In genomic region chr15:4561431-4561970, GRCm38 (mm10) we compare ENCODE assay signal across 10 mouse cellular contexts.
DNase-seq lines count a peak whose midpoint lies in the region; ATAC-seq and TF ChIP-seq lines count a peak whose summit lies in the region.
"Had no signal": no experiment of that assay in that cellular context is flagged by ENCODE, and none has a peak within 500 bp of the region (broad histone marks: within the 10 kb centered on the region; RNA-seq: fewer than 3 reads in every experiment).

No protein-coding gene starts in this region.

- no peak for DNase-seq in layer of hippocampus, adult 2 months (ENCODE audit: low spot score in 2 of 2)
- no peak for DNase-seq in layer of hippocampus, adult 9-11 months
- peak; percentile 51 for DNase-seq in adrenal gland, postnatal 14 days
- peak; percentile 44 for DNase-seq in gastrocnemius, adult 18-20 months (ENCODE audit: low spot score)
- peak; percentile 10 to 21 for DNase-seq in kidney, postnatal 4 days
- DNase-seq in spleen, postnatal 4 days (ENCODE audit: low spot score in 2 of 2), result no peak

- H3K4me3 ChIP-seq in layer of hippocampus, adult 2 months, result peak overlapping the region; percentile 2; the same call in 1 of the 2 replicates
- H3K4me3 ChIP-seq: embryonic facial prominence, embryonic 13.5 days had no signal

- ATAC-seq in inflammation-experienced regulatory T-cells, adult 6 months, result no peak
- ATAC-seq in CD4-positive, CD25-positive, alpha-beta regulatory T cell, adult 4 months, result no peak

- TF ChIP-seq CTCF in layer of hippocampus, adult 2 months (conservative IDR thresholded peaks at IDR 0.05), result no peak

- H3K27ac ChIP-seq in layer of hippocampus, adult 2 months, result no peak overlapping the region
- H3K27ac ChIP-seq: embryonic facial prominence, embryonic 13.5 days; liver, embryonic 14.5 days had no signal

Comparison
In these comparisons a context has a peak if more than half of its experiments do, and no peak if none do; other contexts are left out.
1. DNase-seq: peak in adrenal gland, postnatal 14 days (single experiment), gastrocnemius, adult 18-20 months (single experiment) and kidney, postnatal 4 days (2 of 2); none in layer of hippocampus, adult 2 months (0 of 2), layer of hippocampus, adult 9-11 months (single experiment) and spleen, postnatal 4 days (0 of 2).